Mouse (Mus musculus): Measurements from ENCODE around the gene Lrrc7.

DNA sequence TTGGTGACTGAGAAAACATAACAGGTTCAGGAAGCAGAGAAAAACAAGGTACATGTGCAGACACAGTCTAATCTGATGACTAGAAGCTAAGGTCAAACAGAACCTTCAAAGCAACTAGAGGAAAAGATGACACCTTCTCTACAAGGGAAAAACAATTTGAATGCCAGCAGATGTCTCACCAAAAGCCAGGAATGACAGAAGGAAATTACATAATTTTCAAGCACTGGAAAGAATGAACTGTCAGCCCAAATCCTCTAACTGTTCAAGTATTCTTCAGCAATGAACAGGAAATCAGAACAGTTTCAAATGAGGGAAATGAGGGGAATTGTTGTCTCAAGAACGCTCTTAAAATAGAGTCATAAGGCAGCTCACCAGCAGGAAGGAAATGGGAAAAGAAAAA is 421.4 kb downstream of the Lrrc7 start:
- no peak for TF ChIP-seq CTCF (IDR thresholded peaks at IDR 0.05; ENCODE audit: extremely low read depth, insufficient read depth, insufficient read length, insufficient replicate concordance)
- TF ChIP-seq POLR2A (IDR thresholded peaks at IDR 0.05; ENCODE audit: low read depth, low read length) = no peak

All from spleen, adult 2 months (tissue).